Mouse (Mus musculus) limb, embryonic 14.5 days (tissue): ENCODE data around the gene Rsph6a. TPM values are rescaled to one million over a fixed set of nuclear protein-coding genes. Genes with fewer than 3 reads are reported as not detected.
A peak's percentile ranks its signal among the peaks of the same experiment; 100 is the strongest.
"Not testable (repeated sequence)": the region's sequence is repeated elsewhere in the genome, so short reads cannot be mapped to it uniquely, and the experiment has no call there.

Experiments used
- ATAC-seq: fragments of 200-750 bp; cut with Nextera tagmentation; 2 replicates; pipeline ENCODE4 v1.8.0; 2017; ENCODE audit warnings: low read depth, moderate number of reproducible peaks, moderate TSS enrichment; ENCODE audit not compliant: low FRiP score
- DNase-seq: peaks from one replicate; pipeline ENCODE4 v3.0.0-alpha.2; 2015; ENCODE audit warnings: low spot score
- H3K27ac ChIP-seq: fragments of 300-500 bp; sonication (generic); replicated peaks from 2 replicates; pipeline ENCODE4 v1.5.1; 2014; ENCODE audit warnings: low read depth, mild to moderate bottlenecking, low read length, moderate library complexity, mixed read lengths
- H3K27me3 ChIP-seq: fragments of 300-500 bp; sonication (generic); 2 replicates; pipeline ENCODE4 v1.6.1; 2014; ENCODE audit warnings: low read length, mixed read lengths; ENCODE audit not compliant: control insufficient read depth, insufficient read depth
- H3K36me3 ChIP-seq: fragments of 300-500 bp; sonication (generic); 2 replicates; pipeline ENCODE4 v1.6.1; 2014; ENCODE audit warnings: mild to moderate bottlenecking, low read length, moderate library complexity, mixed read lengths; ENCODE audit not compliant: control insufficient read depth, insufficient read depth
- H3K4me1 ChIP-seq: fragments of 300-500 bp; sonication (generic); 2 replicates; pipeline ENCODE4 v1.6.1; 2014; ENCODE audit warnings: antibody characterized with exemption, low read length, mixed read lengths; ENCODE audit not compliant: control insufficient read depth, insufficient read depth
- H3K4me2 ChIP-seq: fragments of 300-500 bp; sonication (generic); replicated peaks from 2 replicates; pipeline ENCODE4 v1.6.1; 2014; ENCODE audit warnings: low read depth, mild to moderate bottlenecking, low read length, moderate library complexity; ENCODE audit not compliant: severe bottlenecking
- H3K4me3 ChIP-seq: fragments of 300-500 bp; sonication (generic); replicated peaks from 2 replicates; pipeline ENCODE4 v1.5.1; 2014; ENCODE audit warnings: low read length
- H3K9ac ChIP-seq: fragments of 300-500 bp; sonication (generic); 2 replicates; pipeline ENCODE4 v1.6.1; 2014; ENCODE audit warnings: mild to moderate bottlenecking, low read depth, low read length, moderate library complexity; ENCODE audit not compliant: severe bottlenecking
- H3K9me3 ChIP-seq: fragments of 300-500 bp; sonication (generic); 2 replicates; pipeline ENCODE4 v1.6.1; 2016; ENCODE audit warnings: low read length; ENCODE audit not compliant: control insufficient read depth
- POLR2A ChIP-seq: fragments of 200-500 bp; IDR thresholded peaks from 2 replicates; pipeline ENCODE4 v1.8.0; 2012; ENCODE audit warnings: inconsistent platforms, mild to moderate bottlenecking, moderate library complexity, borderline replicate concordance; ENCODE audit not compliant: insufficient read depth, insufficient read length; ENCODE audit errors: extremely low read depth
- WGBS: fragments of 180-500 bp; shearing (Covaris S2); extraction: QIAGEN DNeasy Blood & Tissue Kit; methylation state at CpG from one replicate; pipeline ENCODE4 v1.1.7; 2014; 5-methylcytosine and 5-hydroxymethylcytosine counted together
- polyA plus RNA-seq, 2 experiments: library from polyadenylated mRNA; depleted of rRNA in 1 of 2; stranded (reverse) in 1 of 2; unstranded in 1 of 2; fragments of >200 nt; fragmentation: Nextera tagmentation in 1 of 2; extraction: Ambion mirVana in 1 of 2; gene quantifications; 2 replicates each; pipeline versions ENCODE4 v1.2.1 to v1.2.3; 2012 to 2014

Rsph6a gene
- polyA plus RNA-seq, 2 experiments, result 0.04 TPM; not detected in 1

DNA sequence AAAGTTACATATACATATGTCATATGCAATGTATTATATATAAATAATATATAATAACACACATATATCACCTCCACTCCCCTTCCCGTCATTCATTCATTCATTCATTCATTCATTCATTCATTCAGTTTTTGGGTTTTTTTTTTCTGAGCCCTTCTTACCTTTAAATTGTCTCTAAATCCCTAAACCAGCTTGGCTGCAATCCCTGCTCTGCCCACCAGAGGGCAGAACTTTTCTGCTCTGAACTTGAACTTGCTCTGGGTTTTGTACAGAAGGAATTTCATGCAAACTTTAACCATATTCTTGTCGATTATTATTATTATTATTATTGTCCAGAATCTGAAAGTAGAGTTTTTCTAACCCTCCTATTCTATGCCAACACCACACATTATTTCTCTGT lies 14.2 kb downstream of the Rsph6a start:
- 9% methylated on average over 2 of the region's 2 CpGs for WGBS
- Histone ChIP-seq H3K27me3 (peaks cover 31% of the 10 kb centered on the region), H3K4me3 (no peak overlapping the region), H3K4me1 (no peaks in the 10 kb centered on the region), H3K36me3 (no peaks in the 10 kb centered on the region), H3K4me2 (no peak overlapping the region), H3K9me3 (no peaks in the 10 kb centered on the region), H3K27ac (no peak overlapping the region), H3K9ac (no peak overlapping the region)
- ATAC-seq (no peak), DNase-seq (peak; percentile 81)
- TF ChIP-seq POLR2A, result no peak

DNA sequence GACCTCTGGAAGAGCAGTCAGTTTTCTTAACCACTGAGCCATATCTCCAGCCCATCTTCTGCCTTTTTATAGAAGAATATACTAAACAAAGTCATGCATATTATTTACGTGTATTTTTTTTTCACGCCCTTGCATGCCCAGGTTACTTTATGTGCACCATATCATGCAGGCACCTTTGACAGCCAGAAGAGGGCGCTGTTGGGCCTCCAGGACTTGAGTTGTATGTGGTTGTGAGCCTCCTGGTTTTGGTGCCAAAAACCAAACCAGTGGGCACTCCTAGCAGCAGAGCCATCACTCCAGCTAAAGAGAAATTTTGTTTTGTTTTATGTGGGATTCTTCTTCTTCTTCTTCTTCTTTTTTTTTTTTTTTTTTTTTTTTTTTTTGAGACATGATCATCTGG lies 15.0 kb downstream of the Rsph6a start:
- ATAC-seq, result no peak

DNA sequence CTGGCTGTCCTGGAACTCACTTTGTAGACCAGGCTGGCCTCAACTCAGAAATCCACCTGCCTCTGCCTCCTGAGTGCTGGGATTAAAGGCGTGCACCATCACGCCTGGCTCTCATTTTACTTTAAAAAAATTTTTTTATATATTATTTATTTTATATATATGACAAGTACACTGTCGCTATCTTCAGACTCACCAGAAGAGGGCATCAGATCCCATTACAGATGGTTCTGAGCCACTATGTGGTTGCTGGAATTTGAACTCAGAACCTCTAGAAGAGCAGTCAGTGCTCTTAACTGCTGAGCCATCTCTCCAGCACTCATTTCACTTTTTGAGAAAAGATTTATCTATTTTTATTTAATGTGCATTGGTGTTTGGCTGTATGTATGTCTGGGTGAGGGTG lies 16.5 kb downstream of the Rsph6a start:
- not testable (repeated sequence) for H3K4me2 ChIP-seq, H3K9ac ChIP-seq, H3K4me3 ChIP-seq, H3K9me3 ChIP-seq, H3K36me3 ChIP-seq, DNase-seq, H3K4me1 ChIP-seq, ATAC-seq, H3K27ac ChIP-seq
- H3K27me3 ChIP-seq, result peaks cover 13% of the 10 kb centered on the region
- 53% methylated on average over 3 of the region's 3 CpGs for WGBS

More for the DNA sequence above, 15.0 kb downstream of the Rsph6a start:
- Histone ChIP-seq H3K36me3 (no peaks in the 10 kb centered on the region), H3K9me3 (no peaks in the 10 kb centered on the region), H3K27me3 (peaks cover 28% of the 10 kb centered on the region), H3K9ac (no peak overlapping the region), H3K4me2 (no peak overlapping the region), H3K27ac (no peak overlapping the region), H3K4me3 (no peak overlapping the region), H3K4me1 (no peaks in the 10 kb centered on the region)
- DNase-seq, result no peak
- 41% methylated on average over 3 of the region's 3 CpGs for WGBS
- TF ChIP-seq POLR2A, result no peak

DNA sequence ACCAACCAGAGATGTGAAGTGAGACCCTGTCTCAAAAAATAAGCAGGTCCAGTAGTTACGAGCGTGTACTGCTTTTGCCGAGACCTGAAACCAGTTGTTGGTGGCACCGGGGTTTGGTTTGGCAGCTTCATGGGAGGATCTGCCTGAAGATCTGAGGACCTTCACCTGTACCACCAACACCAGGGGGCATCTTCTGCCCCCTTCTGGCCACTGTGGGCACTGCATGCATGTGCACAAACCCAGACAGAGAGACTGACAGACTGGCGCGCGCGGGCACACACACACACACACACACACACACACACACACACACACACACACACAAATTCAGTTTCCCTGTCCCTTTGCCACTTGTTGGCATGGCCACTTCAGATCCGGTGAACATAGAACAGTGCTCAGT lies 19.0 kb downstream of the Rsph6a start:
- Histone ChIP-seq H3K4me2 (no peak overlapping the region), H3K9ac (no peak overlapping the region), H3K4me3 (no peak overlapping the region), H3K36me3 (peaks cover 6% of the 10 kb centered on the region), H3K4me1 (peaks cover 13% of the 10 kb centered on the region), H3K27ac (no peak overlapping the region), H3K27me3 (no peaks in the 10 kb centered on the region), H3K9me3 (no peaks in the 10 kb centered on the region)
- ATAC-seq (no peak), DNase-seq (no peak)
- TF ChIP-seq POLR2A, result no peak
- WGBS, result 86% methylated on average over 9 of the region's 9 CpGs

DNA sequence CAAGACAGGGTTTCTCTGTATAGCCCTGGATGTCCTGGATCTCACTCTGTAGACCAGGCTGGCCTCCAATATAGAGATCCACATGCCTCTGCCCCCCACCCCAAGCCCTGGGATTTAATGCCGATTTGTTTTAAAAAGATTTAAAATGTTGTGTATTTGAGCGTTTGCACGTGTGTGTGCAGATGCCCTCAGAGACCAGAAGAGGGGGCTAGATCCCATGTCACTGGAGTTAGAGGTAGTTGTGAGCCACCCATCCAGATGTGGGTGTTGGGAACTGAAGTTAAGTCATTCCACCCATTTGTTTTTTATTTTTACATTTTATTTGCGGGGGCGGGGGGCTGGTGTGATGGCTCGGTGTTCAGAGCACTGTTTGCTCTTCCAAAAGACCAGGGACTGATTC lies 20.0 kb downstream of the Rsph6a start:
- TF ChIP-seq POLR2A, result no peak
- no peaks in the 10 kb centered on the region for H3K27me3 ChIP-seq
- H3K4me1 ChIP-seq, result peaks cover 13% of the 10 kb centered on the region
- no peak for DNase-seq
- H3K9me3 ChIP-seq, result no peaks in the 10 kb centered on the region
- ATAC-seq, result no peak
- WGBS, result 91% methylated on average over 6 of the region's 6 CpGs
- no peak overlapping the region for H3K9ac ChIP-seq
- H3K4me3 ChIP-seq, result no peak overlapping the region
- no peak overlapping the region for H3K4me2 ChIP-seq
- no peak overlapping the region for H3K27ac ChIP-seq
- H3K36me3 ChIP-seq, result peaks cover 16% of the 10 kb centered on the region

DNA sequence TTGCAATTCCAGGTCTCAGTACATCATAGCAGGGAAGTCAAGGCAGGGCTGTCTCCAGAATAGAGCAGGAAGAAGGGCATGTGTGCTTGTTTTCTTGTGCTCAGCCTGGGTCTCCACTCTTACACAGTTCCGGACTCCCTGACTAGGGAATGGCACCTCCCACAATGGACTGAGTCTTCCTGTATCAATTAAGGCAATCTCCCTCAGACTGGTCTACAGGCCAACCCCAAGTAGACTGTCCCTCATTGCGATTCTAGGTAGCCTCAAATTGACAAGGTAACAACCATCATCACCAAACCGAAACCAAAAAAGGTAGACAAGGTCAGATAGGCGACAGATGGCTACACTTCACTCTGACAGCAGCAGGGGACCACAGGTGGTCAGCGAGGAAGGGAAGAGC lies 20.7 kb downstream of the Rsph6a start:
- 57% methylated on average over 5 of the region's 5 CpGs for WGBS
- Histone ChIP-seq H3K9ac (no peak overlapping the region), H3K4me1 (peaks cover 13% of the 10 kb centered on the region), H3K27ac (no peak overlapping the region), H3K36me3 (peaks cover 23% of the 10 kb centered on the region), H3K4me2 (peak overlapping the region; percentile 52), H3K9me3 (no peaks in the 10 kb centered on the region), H3K27me3 (no peaks in the 10 kb centered on the region), H3K4me3 (peak overlapping the region; percentile 94)
- ATAC-seq (no peak), DNase-seq (no peak)
- TF ChIP-seq POLR2A, result no peak
